Mouse (Mus musculus) heart, embryonic 15.5 days (tissue): ENCODE results near the gene Tcaf2. TPM values are rescaled to one million over a fixed set of nuclear protein-coding genes. Genes with fewer than 3 reads are reported as not detected.

ENCODE experiments used
- ATAC-seq: fragments of 200-750 bp; cut with Nextera tagmentation; replicated peaks from 2 replicates; pipeline ENCODE4 v1.8.0; 2017; ENCODE audit warnings: low read depth, moderate TSS enrichment; ENCODE audit not compliant: insufficient number of reproducible peaks, insufficient read depth, low FRiP score
- H3K27ac ChIP-seq: fragments of 300-500 bp; sonication (generic); 2 replicates; pipeline ENCODE4 v1.5.1; 2015; ENCODE audit warnings: mild to moderate bottlenecking, inconsistent platforms
- H3K27me3 ChIP-seq: fragments of 300-500 bp; sonication (generic); 2 replicates; pipeline ENCODE4 v1.6.1; 2015; ENCODE audit warnings: inconsistent platforms
- H3K36me3 ChIP-seq: fragments of 300-500 bp; sonication (generic); 2 replicates; pipeline ENCODE4 v1.6.1; 2015; ENCODE audit warnings: mild to moderate bottlenecking, inconsistent platforms
- H3K4me1 ChIP-seq: fragments of 300-500 bp; sonication (generic); replicated peaks from 2 replicates; pipeline ENCODE4 v1.6.1; 2015; ENCODE audit warnings: inconsistent platforms
- H3K4me2 ChIP-seq: fragments of 300-500 bp; sonication (generic); 2 replicates; pipeline ENCODE4 v1.6.1; 2015; ENCODE audit warnings: inconsistent platforms, mild to moderate bottlenecking, moderate library complexity
- H3K4me3 ChIP-seq: fragments of 300-500 bp; sonication (generic); 2 replicates; pipeline ENCODE4 v1.5.1; 2015; ENCODE audit warnings: mild to moderate bottlenecking, inconsistent platforms
- H3K9ac ChIP-seq: fragments of 300-500 bp; sonication (generic); 2 replicates; pipeline ENCODE4 v1.6.1; 2015; ENCODE audit warnings: mild to moderate bottlenecking, inconsistent platforms
- H3K9me3 ChIP-seq: fragments of 300-500 bp; sonication (generic); replicated peaks from 2 replicates; pipeline ENCODE4 v1.6.1; 2016; ENCODE audit warnings: inconsistent platforms
- WGBS: fragments of 180-500 bp; shearing (Covaris S2); methylation state at CpG from one replicate; pipeline ENCODE4 v1.1.7; 2015; ENCODE audit warnings: mixed read lengths; 5-methylcytosine and 5-hydroxymethylcytosine counted together
- polyA plus RNA-seq: library from polyadenylated mRNA; unstranded; fragments of >200 nt; fragmentation: Nextera tagmentation; extraction: Ambion mirVana; gene quantifications from 2 replicates; pipeline ENCODE4 v1.2.1, GENCODE M21; 2015

Gene Tcaf2
- polyA plus RNA-seq, 1 experiment from 2014 or later = 2.2 TPM

DNA sequence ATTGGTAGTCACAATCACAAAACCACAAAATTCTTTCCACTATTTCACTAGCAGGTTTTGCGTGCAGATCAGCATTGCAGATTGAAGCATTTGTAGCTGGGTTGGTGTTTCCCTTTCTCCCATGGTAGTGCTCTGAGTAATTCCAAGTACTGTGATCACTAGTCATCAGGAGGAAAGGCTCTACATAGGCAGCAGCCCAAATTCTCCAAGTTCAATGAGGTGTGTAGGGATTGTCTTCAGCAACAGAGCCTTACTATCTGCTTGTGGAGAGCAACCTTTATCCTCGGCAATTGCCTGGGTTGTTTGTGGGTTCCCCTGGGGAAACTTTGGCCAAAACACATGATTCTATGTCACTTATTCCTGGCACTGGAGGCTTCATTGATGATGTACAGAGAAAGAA lies 28.1 kb downstream of the Tcaf2 start:
- no peak overlapping the region for H3K4me2 ChIP-seq
- no peaks in the 10 kb centered on the region for H3K27me3 ChIP-seq

DNA sequence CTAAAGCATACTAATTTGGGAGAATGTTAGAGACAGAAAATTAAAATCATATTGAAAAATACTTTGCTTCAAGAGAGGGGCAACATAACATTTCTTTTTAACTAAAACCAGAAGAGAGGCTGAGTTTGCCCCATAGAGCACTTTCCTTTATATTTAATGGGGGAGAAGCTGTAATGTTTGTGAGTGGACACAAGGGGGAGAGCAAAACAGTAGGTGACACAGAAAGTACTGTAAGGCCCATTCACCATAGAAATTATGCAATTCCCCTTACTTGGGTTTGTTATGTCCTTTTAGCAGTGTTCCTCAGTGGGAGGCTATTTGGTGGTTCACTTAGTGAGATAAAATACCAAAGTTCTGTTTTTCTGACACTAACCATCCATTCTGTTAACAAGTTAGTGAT lies 32.8 kb downstream of the Tcaf2 start:
- no peak overlapping the region for H3K4me3 ChIP-seq

More for the DNA sequence above, 28.1 kb downstream of the Tcaf2 start:
- H3K36me3 ChIP-seq = no peaks in the 10 kb centered on the region
- no peak overlapping the region for H3K9ac ChIP-seq
- 77% methylated on average over 2 of the region's 2 CpGs for WGBS
- no peak overlapping the region for H3K4me3 ChIP-seq
- ATAC-seq = no peak
- no peak overlapping the region for H3K27ac ChIP-seq
- no peaks in the 10 kb centered on the region for H3K4me1 ChIP-seq
- no peaks in the 10 kb centered on the region for H3K9me3 ChIP-seq

DNA sequence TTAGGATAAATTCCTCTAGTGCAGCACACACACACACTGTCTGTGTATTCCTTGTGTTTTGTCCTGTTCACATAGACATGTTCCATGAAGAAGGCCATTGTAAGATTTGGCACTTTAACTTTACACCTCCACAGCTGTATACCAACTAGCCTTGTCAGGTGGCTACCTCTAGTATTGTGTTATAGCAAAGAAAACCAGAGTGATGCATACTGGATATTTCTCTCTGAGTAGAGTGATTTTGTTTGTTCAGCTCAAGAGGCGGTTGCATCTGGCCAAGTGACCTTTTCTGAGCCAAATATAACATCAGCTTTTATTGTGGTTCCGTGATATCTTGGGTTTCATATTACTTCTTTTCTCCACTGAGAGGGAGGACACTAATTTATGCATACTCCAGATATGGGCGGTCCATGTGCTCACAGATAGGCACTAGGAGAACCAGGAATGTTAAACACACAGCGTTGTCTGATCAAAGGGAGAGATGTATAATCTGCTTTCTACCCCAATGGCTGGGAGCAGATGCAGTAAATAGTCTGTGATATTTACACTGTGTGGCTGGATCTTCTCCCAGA lies 34.0 kb downstream of the Tcaf2 start:
- H3K27ac ChIP-seq = no peak overlapping the region
- no peaks in the 10 kb centered on the region for H3K36me3 ChIP-seq
- H3K9ac ChIP-seq = no peak overlapping the region
- no peaks in the 10 kb centered on the region; the same call in 1 of the 2 replicates for H3K4me1 ChIP-seq
- 18% methylated on average over 4 of the region's 4 CpGs for WGBS
- no peaks in the 10 kb centered on the region for H3K27me3 ChIP-seq
- H3K4me3 ChIP-seq = no peak overlapping the region
- H3K9me3 ChIP-seq = no peaks in the 10 kb centered on the region
- no peak overlapping the region for H3K4me2 ChIP-seq
- no peak for ATAC-seq

More for the DNA sequence above, 32.8 kb downstream of the Tcaf2 start:
- H3K4me1 ChIP-seq = no peaks in the 10 kb centered on the region; the same call in 1 of the 2 replicates
- H3K36me3 ChIP-seq = no peaks in the 10 kb centered on the region
- no peak for ATAC-seq
- no peak overlapping the region for H3K27ac ChIP-seq
- no peaks in the 10 kb centered on the region for H3K27me3 ChIP-seq
- no peak overlapping the region for H3K4me2 ChIP-seq
- no peaks in the 10 kb centered on the region for H3K9me3 ChIP-seq
- no peak overlapping the region for H3K9ac ChIP-seq

GRCm38 (mm10) chr6:42597592-42597991 lies 47.5 kb downstream of the Tcaf2 start, which contains the start of gene Tcaf3:
Gene Tcaf3 (minus strand): TSS chr6:42597692.
- Histone ChIP-seq H3K4me3 (no peak within 1 kb of the TSS), H3K27ac (no peak within 1 kb of the TSS), H3K4me2 (no peak within 1 kb of the TSS), H3K4me1 (no peaks in the 10 kb centered on the region), H3K9me3 (no peaks in the 10 kb centered on the region), H3K9ac (no peak within 1 kb of the TSS), H3K27me3 (no peaks in the 10 kb centered on the region), H3K36me3 (no peaks in the 10 kb centered on the region)
- WGBS = 76% methylated on average over 4 of the region's 4 CpGs
- ATAC-seq = no peak

DNA sequence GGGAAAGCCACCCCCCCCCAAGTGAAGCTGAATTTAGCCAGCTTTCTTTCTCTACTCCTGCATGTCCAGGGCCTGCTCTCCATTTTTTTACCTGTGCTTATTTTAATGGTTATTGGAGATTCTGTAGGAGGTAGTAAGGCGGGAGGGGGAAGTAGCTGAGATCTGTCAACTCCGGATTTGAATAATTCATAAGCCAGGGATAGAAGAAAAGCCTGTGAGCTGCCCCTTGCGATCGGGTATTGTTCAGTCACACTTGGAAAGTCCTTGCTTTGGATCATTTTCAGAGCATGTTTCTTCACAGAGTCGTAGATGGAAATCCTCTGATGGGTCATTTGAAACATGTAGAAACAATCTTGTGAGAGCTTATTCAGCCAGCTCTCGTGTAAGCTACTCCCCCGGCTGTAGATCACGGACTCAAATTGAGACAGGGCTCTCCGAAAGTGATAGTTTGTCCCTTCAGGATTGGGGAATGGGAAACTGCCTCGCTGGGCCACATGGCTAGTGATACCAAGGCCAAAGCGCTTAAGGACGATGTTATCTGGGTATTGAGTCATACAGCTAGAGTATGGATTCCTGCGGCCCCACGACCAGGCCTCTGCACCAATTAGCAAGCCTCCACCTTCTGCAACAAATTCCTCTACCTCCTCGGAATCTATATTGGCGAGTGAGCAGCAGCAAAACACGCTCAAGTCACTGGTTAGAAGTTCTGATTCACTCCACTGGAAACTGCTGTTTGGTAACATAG lies 51.7 kb downstream of the Tcaf2 start:
- no peak overlapping the region for H3K4me3 ChIP-seq
- no peak overlapping the region for H3K27ac ChIP-seq
- no peak overlapping the region for H3K9ac ChIP-seq
- no peak for ATAC-seq
- no peaks in the 10 kb centered on the region for H3K4me1 ChIP-seq
- no peaks in the 10 kb centered on the region for H3K36me3 ChIP-seq
- no peak overlapping the region for H3K4me2 ChIP-seq
- H3K9me3 ChIP-seq = no peaks in the 10 kb centered on the region
- 71% methylated on average over 17 of the region's 17 CpGs for WGBS
- H3K27me3 ChIP-seq = no peaks in the 10 kb centered on the region

DNA sequence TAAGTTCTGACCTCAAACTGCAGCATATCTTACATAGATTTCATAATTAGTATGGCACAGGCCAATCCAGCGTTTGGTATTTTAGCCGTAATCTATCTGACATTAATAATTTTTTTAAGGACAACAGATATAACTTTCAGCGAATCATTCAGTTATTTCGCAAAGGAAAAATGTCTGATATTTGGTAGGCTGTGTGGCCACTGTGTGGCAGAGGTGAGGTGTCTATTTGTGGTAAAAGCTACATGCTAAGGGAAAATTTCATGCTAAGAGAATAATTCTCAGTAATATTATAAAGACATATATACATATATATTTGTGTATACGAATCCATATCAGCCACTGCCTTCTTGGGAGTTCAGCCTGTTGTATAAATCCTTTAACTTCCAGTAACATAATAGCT lies 58.5 kb downstream of the Tcaf2 start:
- Histone ChIP-seq H3K27me3 (no peaks in the 10 kb centered on the region), H3K27ac (no peak overlapping the region), H3K9me3 (no peaks in the 10 kb centered on the region), H3K4me1 (peaks cover 7% of the 10 kb centered on the region), H3K4me2 (no peak overlapping the region), H3K4me3 (no peak overlapping the region), H3K9ac (no peak overlapping the region), H3K36me3 (no peaks in the 10 kb centered on the region)
- no peak for ATAC-seq
- WGBS = 67% methylated on average over 5 of the region's 5 CpGs

DNA sequence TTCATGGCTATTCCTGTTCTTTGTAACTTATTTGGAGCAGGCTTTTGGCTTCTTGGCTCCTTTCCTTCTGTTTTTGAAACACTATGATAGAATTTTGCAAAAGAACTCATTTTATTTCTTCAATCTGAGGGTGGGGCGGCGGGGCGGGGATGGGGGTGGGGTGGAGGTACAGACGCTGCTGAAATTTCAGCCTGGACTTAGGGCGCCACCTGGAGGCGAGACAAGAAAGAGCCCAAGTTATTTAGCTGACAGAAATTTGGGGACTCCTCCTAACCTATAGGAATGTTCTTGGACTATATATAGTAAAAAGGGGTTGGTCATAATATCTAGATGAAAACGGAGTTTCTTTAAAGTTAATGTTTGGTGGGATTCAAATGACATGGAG lies 61.6 kb downstream of the Tcaf2 start:
- no peaks in the 10 kb centered on the region for H3K9me3 ChIP-seq
- H3K27me3 ChIP-seq = no peaks in the 10 kb centered on the region
- no peak for ATAC-seq
- 2% methylated on average over 7 of the region's 7 CpGs for WGBS
- peak overlapping the region; percentile 36 for H3K4me3 ChIP-seq
- peak overlapping the region; percentile 57 for H3K4me2 ChIP-seq
- H3K4me1 ChIP-seq = peaks cover 7% of the 10 kb centered on the region
- H3K9ac ChIP-seq = no peak overlapping the region
- H3K36me3 ChIP-seq = no peaks in the 10 kb centered on the region
- no peak overlapping the region for H3K27ac ChIP-seq

DNA sequence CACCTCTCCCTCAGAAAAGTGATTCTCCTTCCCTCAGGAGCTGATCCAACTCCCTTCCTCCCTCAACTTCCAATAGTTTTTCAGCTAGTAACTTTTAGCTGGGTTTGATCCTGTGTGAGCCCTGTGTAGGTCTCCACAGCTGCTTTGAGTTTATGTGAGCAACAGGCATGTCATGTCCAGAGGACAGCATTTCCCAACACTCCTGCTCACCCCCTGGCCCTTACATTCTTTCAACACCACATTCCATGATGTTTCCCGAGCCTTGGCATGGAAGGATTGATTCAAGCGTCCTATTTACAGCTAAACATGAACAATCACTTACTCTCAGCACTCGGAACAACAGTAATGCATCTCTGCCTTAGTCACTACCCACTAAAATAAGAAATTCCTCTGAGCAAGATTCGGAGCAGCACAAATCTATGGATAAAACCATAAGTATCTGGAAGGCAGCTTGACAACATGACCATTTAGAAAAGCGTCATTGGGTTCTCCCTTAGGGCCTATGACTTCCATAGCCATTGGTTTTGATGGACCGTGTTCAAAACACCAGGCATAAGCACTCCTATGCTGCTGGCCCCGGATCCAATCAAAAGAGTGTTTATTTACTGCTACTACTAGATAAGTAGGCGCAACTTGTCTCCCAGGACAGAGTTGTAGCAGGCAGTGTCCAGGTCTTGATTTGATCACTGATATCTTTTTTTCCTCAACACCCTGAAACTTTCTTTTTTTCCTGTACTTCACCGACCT lies 62.1 kb downstream of the Tcaf2 start:
- WGBS = 39% methylated on average over 9 of the region's 9 CpGs
- Histone ChIP-seq H3K4me3 (peak overlapping the region; percentile 36), H3K4me1 (peaks cover 7% of the 10 kb centered on the region), H3K36me3 (no peaks in the 10 kb centered on the region), H3K4me2 (peak overlapping the region; percentile 57), H3K27me3 (no peaks in the 10 kb centered on the region), H3K9ac (no peak overlapping the region), H3K27ac (no peak overlapping the region), H3K9me3 (no peaks in the 10 kb centered on the region)
- no peak for ATAC-seq

DNA sequence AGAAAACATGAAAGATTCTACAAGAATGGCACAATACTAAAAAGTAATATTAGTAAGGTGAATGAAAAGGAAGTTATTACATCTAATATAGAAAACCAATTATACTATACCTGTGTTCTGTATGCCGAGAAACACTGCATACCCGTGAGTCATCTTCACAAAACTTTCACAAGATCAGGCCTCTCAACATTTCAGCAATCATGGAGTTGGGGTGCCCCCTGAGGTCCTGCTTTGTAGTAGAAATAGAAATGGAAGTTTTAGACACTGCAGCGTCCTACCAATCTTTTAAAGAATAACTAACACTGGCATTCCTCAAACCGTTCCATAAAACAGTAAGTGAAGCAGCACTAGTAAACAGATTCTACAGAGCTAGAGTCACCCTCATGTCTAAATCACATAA lies 66.4 kb downstream of the Tcaf2 start:
- no peaks in the 10 kb centered on the region for H3K9me3 ChIP-seq
- 63% methylated on average over 4 of the region's 4 CpGs for WGBS
- no peak overlapping the region for H3K9ac ChIP-seq
- no peaks in the 10 kb centered on the region for H3K27me3 ChIP-seq
- ATAC-seq = no peak
- H3K4me2 ChIP-seq = no peak overlapping the region
- no peak overlapping the region for H3K4me3 ChIP-seq
- no peaks in the 10 kb centered on the region for H3K36me3 ChIP-seq
- no peak overlapping the region for H3K27ac ChIP-seq
- H3K4me1 ChIP-seq = peaks cover 7% of the 10 kb centered on the region

DNA sequence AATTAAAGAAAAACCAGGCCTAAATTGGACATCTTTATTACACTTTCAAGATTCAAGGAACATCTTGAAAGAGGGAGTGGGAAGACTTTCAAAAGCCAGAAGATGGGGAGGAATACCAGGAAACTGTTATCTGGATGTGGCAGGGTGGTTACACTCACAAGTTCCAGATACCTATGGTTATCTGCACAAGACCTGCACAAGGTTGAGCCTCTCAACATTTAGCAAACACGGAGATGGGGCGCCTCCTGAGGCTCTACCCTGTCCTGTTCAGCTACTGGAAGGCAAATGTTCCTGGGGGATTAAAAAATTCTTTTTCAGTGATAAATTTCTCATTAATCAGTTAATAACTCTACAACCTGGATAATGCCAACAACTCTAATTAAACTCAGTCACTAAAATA lies 67.6 kb downstream of the Tcaf2 start:
- no peak for ATAC-seq
- H3K27me3 ChIP-seq = no peaks in the 10 kb centered on the region
- no peak overlapping the region for H3K4me2 ChIP-seq
- no peaks in the 10 kb centered on the region for H3K9me3 ChIP-seq
- WGBS = 78% methylated on average over 2 of the region's 2 CpGs
- H3K4me3 ChIP-seq = no peak overlapping the region
- H3K9ac ChIP-seq = no peak overlapping the region
- no peaks in the 10 kb centered on the region for H3K36me3 ChIP-seq
- H3K27ac ChIP-seq = no peak overlapping the region
- H3K4me1 ChIP-seq = no peaks in the 10 kb centered on the region
